Mouse (Mus musculus) macrophage (primary cell): ENCODE results near the gene Cchcr1. TPM values are rescaled to one million over a fixed set of nuclear protein-coding genes. Genes with fewer than 3 reads are reported as not detected.
"Not testable (repeated sequence)": the region's sequence is repeated elsewhere in the genome, so short reads cannot be mapped to it uniquely, and the experiment has no call there.

Experiments used
- H3K27ac ChIP-seq: fragments of 350-480 bp; formaldehyde crosslinking; 2 replicates; pipeline ENCODE4 v1.9.0; 2021
- H3K36me3 ChIP-seq: fragments of 350-480 bp; formaldehyde crosslinking; 2 replicates; pipeline ENCODE4 v1.9.0; 2021; ENCODE audit errors: inconsistent target
- H3K4me3 ChIP-seq: fragments of 350-480 bp; formaldehyde crosslinking; 2 replicates; pipeline ENCODE4 v1.9.0; 2021; ENCODE audit errors: inconsistent target
- H3K79me2 ChIP-seq: fragments of 350-480 bp; formaldehyde crosslinking; 2 replicates; pipeline ENCODE4 v1.9.0; 2021; ENCODE audit errors: inconsistent target
- WGBS: methylation state at CpG from one replicate; pipeline ENCODE4 v1.1.7; 2026; ENCODE audit warnings: inconsistent platforms; ENCODE audit not compliant: missing documents; 5-methylcytosine and 5-hydroxymethylcytosine counted together
- polyA plus RNA-seq: library from polyadenylated mRNA; stranded (reverse); fragments of 250-400 nt; gene quantifications from 3 replicates; pipeline ENCODE4 v1.2.4, GENCODE M21; 2018; ENCODE audit warnings: inconsistent platforms

Cchcr1 gene
- polyA plus RNA-seq, 1 experiment from 2014 or later, result 1.3 TPM

GRCm38 (mm10) chr17:35506881-35507280 lies 10.0 kb upstream of the Cchcr1 start:
- Histone ChIP-seq H3K4me3 (no peak overlapping the region), H3K36me3 (no peaks in the 10 kb centered on the region), H3K27ac (no peak overlapping the region), H3K79me2 (no peaks in the 10 kb centered on the region)
- WGBS, result 30% methylated on average over 10 of the region's 10 CpGs

DNA sequence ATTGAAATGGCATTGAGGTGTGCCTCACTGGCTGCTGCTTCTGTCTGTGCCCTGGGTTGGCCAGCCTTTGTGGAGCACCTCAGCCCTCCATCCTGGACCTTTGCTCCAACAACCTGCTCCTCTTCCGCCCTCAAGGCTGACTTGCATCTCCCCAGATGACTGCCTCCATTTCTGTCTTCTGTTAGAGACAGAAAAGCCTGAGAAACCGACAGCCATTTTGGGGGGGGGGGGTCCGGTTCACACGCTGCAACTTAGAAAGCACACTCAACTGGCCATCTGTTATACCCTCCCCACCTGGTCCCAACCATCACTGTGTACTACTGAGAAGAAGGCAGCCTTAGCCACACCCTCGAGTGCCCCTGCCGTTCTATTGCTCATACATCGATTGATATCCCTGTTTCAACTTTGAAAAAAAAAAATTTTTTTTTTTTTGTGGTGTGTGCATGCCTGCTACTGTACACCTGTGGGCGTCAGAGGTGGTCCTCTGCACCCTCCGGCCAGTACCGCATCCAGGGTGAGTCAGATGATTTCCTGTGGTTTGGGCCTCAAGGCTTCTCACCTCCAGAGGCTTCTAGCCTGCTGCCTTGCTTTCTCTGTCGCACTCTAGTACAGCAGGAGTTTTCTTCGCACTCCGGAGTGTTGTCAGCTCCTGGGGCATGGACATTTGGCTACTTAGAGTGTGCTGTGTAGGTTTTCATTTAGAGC lies 9.2 kb upstream of the Cchcr1 start:
- no peak overlapping the region for H3K4me3 ChIP-seq
- no peaks in the 10 kb centered on the region for H3K36me3 ChIP-seq
- H3K79me2 ChIP-seq, result no peaks in the 10 kb centered on the region
- H3K27ac ChIP-seq, result no peak overlapping the region
- 17% methylated on average over 13 of the region's 13 CpGs for WGBS

- not testable (repeated sequence) for H3K36me3 ChIP-seq, H3K79me2 ChIP-seq, H3K27ac ChIP-seq, H3K4me3 ChIP-seq
- 45% methylated on average over 3 of the region's 5 CpGs for WGBS
Measured at GRCm38 (mm10) chr17:35508279-35508678, 8.6 kb upstream of the Cchcr1 start.

DNA sequence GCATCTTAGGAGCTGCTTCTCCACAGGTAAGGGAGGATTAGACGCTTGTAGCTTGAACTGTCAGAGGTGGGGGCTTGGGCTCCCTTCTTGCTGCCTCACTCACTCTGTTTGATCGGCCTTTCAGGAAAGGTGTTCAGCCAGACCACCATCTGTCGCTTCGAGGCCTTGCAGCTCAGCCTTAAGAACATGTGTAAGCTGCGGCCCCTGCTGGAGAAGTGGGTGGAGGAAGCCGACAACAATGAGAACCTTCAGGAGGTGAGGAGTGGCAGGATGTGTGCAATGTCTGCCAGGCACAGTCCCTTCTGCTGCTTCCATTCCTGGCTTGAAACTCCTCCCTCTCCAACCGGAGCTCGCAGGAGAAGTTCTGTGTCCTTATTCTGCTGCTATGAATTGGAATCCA lies 7.6 kb upstream of the Cchcr1 start:
- no peaks in the 10 kb centered on the region for H3K36me3 ChIP-seq
- 6% methylated on average over 8 of the region's 8 CpGs for WGBS
- H3K27ac ChIP-seq, result no peak overlapping the region
- H3K4me3 ChIP-seq, result no peak overlapping the region
- H3K79me2 ChIP-seq, result no peaks in the 10 kb centered on the region

GRCm38 (mm10) chr17:35512916-35513626 lies 3.8 kb upstream of the Cchcr1 start:
- Histone ChIP-seq H3K79me2 (no peaks in the 10 kb centered on the region), H3K4me3 (no peak overlapping the region), H3K36me3 (no peaks in the 10 kb centered on the region), H3K27ac (no peak overlapping the region)
- 95% methylated on average over 7 of the region's 7 CpGs for WGBS

- no peak overlapping the region for H3K4me3 ChIP-seq
- WGBS, result 33% methylated on average over 2 of the region's 2 CpGs
- H3K79me2 ChIP-seq, result no peaks in the 10 kb centered on the region
- no peaks in the 10 kb centered on the region for H3K36me3 ChIP-seq
- no peak overlapping the region for H3K27ac ChIP-seq
Measured at GRCm38 (mm10) chr17:35513886-35514285, 3.0 kb upstream of the Cchcr1 start.

- no peak overlapping the region for H3K4me3 ChIP-seq
- 90% methylated on average over 6 of the region's 6 CpGs for WGBS
- no peaks in the 10 kb centered on the region for H3K79me2 ChIP-seq
- no peak overlapping the region for H3K27ac ChIP-seq
- H3K36me3 ChIP-seq, result no peaks in the 10 kb centered on the region
Measured at GRCm38 (mm10) chr17:35514756-35515155, 2.1 kb upstream of the Cchcr1 start.

GRCm38 (mm10) chr17:35515911-35516640 lies 824 bp upstream of the Cchcr1 start:
- Histone ChIP-seq H3K4me3 (peak overlapping the region; percentile 66), H3K36me3 (no peaks in the 10 kb centered on the region), H3K79me2 (no peaks in the 10 kb centered on the region), H3K27ac (peak overlapping the region; percentile 28)
- 30% methylated on average over 24 of the region's 25 CpGs for WGBS

GRCm38 (mm10) chr17:35517526-35517925 lies 626 bp downstream of the Cchcr1 start:
- no peak overlapping the region for H3K27ac ChIP-seq
- no peaks in the 10 kb centered on the region for H3K79me2 ChIP-seq
- H3K36me3 ChIP-seq, result no peaks in the 10 kb centered on the region
- peak overlapping the region; percentile 53 for H3K4me3 ChIP-seq
- 27% methylated on average over 12 of the region's 12 CpGs for WGBS

GRCm38 (mm10) chr17:35524354-35524753 lies 7.5 kb downstream of the Cchcr1 start:
- Histone ChIP-seq H3K79me2 (no peaks in the 10 kb centered on the region), H3K36me3 (peaks cover 8% of the 10 kb centered on the region; the same call in 1 of the 2 replicates), H3K4me3 (no peak overlapping the region), H3K27ac (no peak overlapping the region)
- WGBS, result 92% methylated on average over 9 of the region's 9 CpGs

GRCm38 (mm10) chr17:35526644-35527043 lies 9.7 kb downstream of the Cchcr1 start:
- no peak overlapping the region for H3K27ac ChIP-seq
- H3K79me2 ChIP-seq, result no peaks in the 10 kb centered on the region
- peaks cover 8% of the 10 kb centered on the region; the same call in 1 of the 2 replicates for H3K36me3 ChIP-seq
- no peak overlapping the region for H3K4me3 ChIP-seq
- WGBS, result 57% methylated on average over 8 of the region's 8 CpGs

- no peaks in the 10 kb centered on the region for H3K79me2 ChIP-seq
- no peak overlapping the region for H3K4me3 ChIP-seq
- WGBS, result 20% methylated on average over 3 of the region's 3 CpGs
- H3K27ac ChIP-seq, result no peak overlapping the region
- no peaks in the 10 kb centered on the region for H3K36me3 ChIP-seq
Measured at GRCm38 (mm10) chr17:35532360-35532759, 15.5 kb downstream of the Cchcr1 start.

- Histone ChIP-seq H3K4me3 (no peak within 1 kb of the TSS), H3K79me2 (no peaks in the 10 kb centered on the region), H3K27ac (no peak within 1 kb of the TSS), H3K36me3 (no peaks in the 10 kb centered on the region)
- WGBS, result 36% methylated on average over 7 of the region's 7 CpGs
Measured at GRCm38 (mm10) chr17:35532901-35533300, 16.0 kb downstream of the Cchcr1 start, which contains the start of gene Psors1c2. TSS of gene Psors1c2 (plus strand) at chr17:35533201.

GRCm38 (mm10) chr17:35534343-35534742 lies 17.4 kb downstream of the Cchcr1 start:
- Histone ChIP-seq H3K36me3 (no peaks in the 10 kb centered on the region), H3K27ac (no peak overlapping the region), H3K79me2 (no peaks in the 10 kb centered on the region), H3K4me3 (no peak overlapping the region)
- WGBS, result 12% methylated on average over 6 of the region's 6 CpGs

GRCm38 (mm10) chr17:35537421-35537820 lies 20.5 kb downstream of the Cchcr1 start:
- WGBS, result 79% methylated on average over 3 of the region's 4 CpGs
- Histone ChIP-seq H3K79me2 (no peaks in the 10 kb centered on the region), H3K27ac (no peak overlapping the region), H3K36me3 (no peaks in the 10 kb centered on the region), H3K4me3 (no peak overlapping the region)
